Mouse (Mus musculus) embryonic facial prominence, embryonic 15.5 days (tissue): ENCODE data around the gene Ccdc78. TPM values are rescaled to one million over a fixed set of nuclear protein-coding genes. Genes with fewer than 3 reads are reported as not detected.
A peak's percentile ranks its signal among the peaks of the same experiment; 100 is the strongest.

Experiments
- ATAC-seq: fragments of 200-750 bp; cut with Nextera tagmentation; 2 replicates; pipeline ENCODE4 v1.8.0; 2017; ENCODE audit warnings: low read depth, moderate TSS enrichment; ENCODE audit not compliant: insufficient number of reproducible peaks, low FRiP score, low TSS enrichment
- H3K27ac ChIP-seq: fragments of 300-500 bp; sonication (generic); replicated peaks from 2 replicates; pipeline ENCODE4 v1.5.1; 2015; ENCODE audit warnings: mild to moderate bottlenecking, inconsistent platforms
- H3K27me3 ChIP-seq: fragments of 300-500 bp; sonication (generic); 2 replicates; pipeline ENCODE4 v1.6.1; 2015; ENCODE audit warnings: inconsistent platforms
- H3K36me3 ChIP-seq: fragments of 300-500 bp; sonication (generic); 2 replicates; pipeline ENCODE4 v1.6.1; 2015; ENCODE audit warnings: mild to moderate bottlenecking, inconsistent platforms
- H3K4me1 ChIP-seq: fragments of 300-500 bp; sonication (generic); 2 replicates; pipeline ENCODE4 v1.6.1; 2015; ENCODE audit warnings: inconsistent platforms
- H3K4me2 ChIP-seq: fragments of 300-500 bp; sonication (generic); replicated peaks from 2 replicates; pipeline ENCODE4 v1.6.1; 2015; ENCODE audit warnings: mild to moderate bottlenecking, inconsistent platforms
- H3K4me3 ChIP-seq: fragments of 300-500 bp; sonication (generic); replicated peaks from 2 replicates; pipeline ENCODE4 v1.5.1; 2015; ENCODE audit warnings: mild to moderate bottlenecking, inconsistent platforms
- H3K9ac ChIP-seq: fragments of 300-500 bp; sonication (generic); 2 replicates; pipeline ENCODE4 v1.6.1; 2015; ENCODE audit warnings: inconsistent platforms
- H3K9me3 ChIP-seq: fragments of 300-500 bp; sonication (generic); replicated peaks from 2 replicates; pipeline ENCODE4 v1.6.1; 2016; ENCODE audit warnings: inconsistent platforms
- WGBS: fragments of 180-500 bp; shearing (Covaris S2); methylation state at CpG from one replicate; pipeline ENCODE4 v1.1.7; 2015; 5-methylcytosine and 5-hydroxymethylcytosine counted together
- microRNA-seq: library from miRNA; unstranded; fragments of <30 nt; microRNA quantifications from one replicate; pipeline ENCODE4, GENCODE M21; 2016; ENCODE audit warnings: borderline number of aligned reads
- polyA plus RNA-seq: library from polyadenylated mRNA; unstranded; fragments of >200 nt; fragmentation: Nextera tagmentation; extraction: Ambion mirVana; gene quantifications from 2 replicates; pipeline ENCODE4 v1.2.1, GENCODE M21; 2015

Ccdc78 gene
- polyA plus RNA-seq, 1 experiment from 2014 or later = 4.8 TPM

GRCm38 (mm10) chr17:25835301-25835700 is 48.9 kb downstream of the Ccdc78 start:
- Histone ChIP-seq H3K4me3 (peak overlapping the region; percentile 86), H3K36me3 (peaks cover 45% of the 10 kb centered on the region), H3K27ac (peak overlapping the region; percentile 58; the same call in 1 of the 2 replicates), H3K9ac (no peak overlapping the region), H3K4me2 (peak overlapping the region; percentile 86), H3K9me3 (no peaks in the 10 kb centered on the region), H3K4me1 (peaks cover 61% of the 10 kb centered on the region), H3K27me3 (no peaks in the 10 kb centered on the region)
- no peak for ATAC-seq
- 89% methylated on average over 7 of the region's 7 CpGs for WGBS

GRCm38 (mm10) chr17:25835816-25836215 is 49.4 kb downstream of the Ccdc78 start:
- Histone ChIP-seq H3K4me3 (0 out of 2 replicates have a peak overlapping the region, but pooled peaks have one; percentile 86), H3K4me1 (peaks cover 56% of the 10 kb centered on the region), H3K9ac (no peak overlapping the region), H3K27ac (peak overlapping the region; percentile 61; the same call in 1 of the 2 replicates), H3K27me3 (no peaks in the 10 kb centered on the region), H3K36me3 (peaks cover 45% of the 10 kb centered on the region), H3K9me3 (no peaks in the 10 kb centered on the region), H3K4me2 (peak overlapping the region; percentile 86)
- no peak for ATAC-seq
- WGBS = 88% methylated on average over 16 of the region's 16 CpGs

- no peak for ATAC-seq
- Histone ChIP-seq H3K36me3 (peaks cover 45% of the 10 kb centered on the region), H3K9me3 (no peaks in the 10 kb centered on the region), H3K4me1 (peaks cover 49% of the 10 kb centered on the region), H3K9ac (peak overlapping the region; percentile 26; the same call in 1 of the 2 replicates), H3K4me2 (peak overlapping the region; percentile 86), H3K27me3 (no peaks in the 10 kb centered on the region), H3K27ac (peak overlapping the region; percentile 66), H3K4me3 (peak overlapping the region; percentile 44)
- WGBS = 22% methylated on average over 23 of the region's 23 CpGs
Measured at GRCm38 (mm10) chr17:25836397-25837075, 50.2 kb downstream of the Ccdc78 start.

- H3K4me3 ChIP-seq = peak within 1 kb of the TSS; percentile 44
- peak within 1 kb of the TSS; percentile 86 for H3K4me2 ChIP-seq
- peak within 1 kb of the TSS; percentile 26 for H3K9ac ChIP-seq
- no peaks in the 10 kb centered on the region for H3K27me3 ChIP-seq
- under 1% methylated on average over 29 of the region's 29 CpGs for WGBS
- H3K9me3 ChIP-seq = no peaks in the 10 kb centered on the region
- peaks cover 46% of the 10 kb centered on the region for H3K36me3 ChIP-seq
- H3K27ac ChIP-seq = peak within 1 kb of the TSS; percentile 66
- H3K4me1 ChIP-seq = peaks cover 44% of the 10 kb centered on the region
- peak; percentile 9; the same call in 1 of the 2 replicates for ATAC-seq
Measured at GRCm38 (mm10) chr17:25837076-25837410, 50.7 kb downstream of the Ccdc78 start, which contains the start of gene Rhbdl1. Gene Rhbdl1 (minus strand): TSS chr17:25837295.

- no peak for ATAC-seq
- H3K27ac ChIP-seq = 0 out of 2 replicates have a peak overlapping the region, but pooled peaks have one; percentile 18
- peaks cover 42% of the 10 kb centered on the region for H3K4me1 ChIP-seq
- WGBS = 54% methylated on average over 3 of the region's 3 CpGs
- no peak overlapping the region for H3K9ac ChIP-seq
- H3K36me3 ChIP-seq = peaks cover 51% of the 10 kb centered on the region
- H3K9me3 ChIP-seq = no peaks in the 10 kb centered on the region
- no peaks in the 10 kb centered on the region for H3K27me3 ChIP-seq
- peak overlapping the region; percentile 86; the same call in 1 of the 2 replicates for H3K4me2 ChIP-seq
- no peak overlapping the region for H3K4me3 ChIP-seq
Measured at GRCm38 (mm10) chr17:25837533-25837932, 51.2 kb downstream of the Ccdc78 start.

- Histone ChIP-seq H3K27me3 (no peaks in the 10 kb centered on the region), H3K27ac (no peak overlapping the region), H3K4me2 (no peak overlapping the region), H3K36me3 (peaks cover 51% of the 10 kb centered on the region), H3K9me3 (no peaks in the 10 kb centered on the region), H3K9ac (no peak overlapping the region), H3K4me3 (no peak overlapping the region), H3K4me1 (peaks cover 49% of the 10 kb centered on the region)
- 82% methylated on average over 4 of the region's 4 CpGs for WGBS
- ATAC-seq = no peak
Measured at GRCm38 (mm10) chr17:25838904-25839303, 52.5 kb downstream of the Ccdc78 start.

- Histone ChIP-seq H3K36me3 (peaks cover 51% of the 10 kb centered on the region), H3K4me3 (no peak overlapping the region)
- 89% methylated on average over 14 of the region's 14 CpGs for WGBS
Measured at GRCm38 (mm10) chr17:25839455-25840235, 53.3 kb downstream of the Ccdc78 start.

More at GRCm38 (mm10) chr17:25839455-25840235, 53.3 kb downstream of the Ccdc78 start:
- H3K4me1 ChIP-seq = peaks cover 44% of the 10 kb centered on the region
- no peak overlapping the region for H3K4me2 ChIP-seq
- no peak overlapping the region for H3K9ac ChIP-seq
- H3K9me3 ChIP-seq = no peaks in the 10 kb centered on the region
- H3K27ac ChIP-seq = no peak overlapping the region
- no peak for ATAC-seq
- H3K27me3 ChIP-seq = no peaks in the 10 kb centered on the region

Small RNA genes lying within 50 kb of the gene (microRNA-seq; reads per million reads assigned to microRNA genes)
- gene Gm25083 (not detected), gene Mir3082 (not detected), gene Mir6966 (not detected)

Other genes starting within 250 kb of the Ccdc78 start
- gene Sox8, start 215.9 kb upstream of the Ccdc78 start, polyA plus RNA-seq = 13.1 and 13.7 TPM in 2 replicates
- gene Lmf1, start 207.5 kb upstream of the Ccdc78 start, polyA plus RNA-seq = 29.0 and 31.4 TPM in 2 replicates
- 23.7 and 44.9 TPM in 2 replicates for gene Gng13, start 69.4 kb upstream of the Ccdc78 start, polyA plus RNA-seq
- 22.6 and 24.5 TPM in 2 replicates for gene Chtf18, start 59.2 kb upstream of the Ccdc78 start, polyA plus RNA-seq
- gene Rpusd1, start 58.9 kb upstream of the Ccdc78 start, polyA plus RNA-seq = 25.1 and 26.0 TPM in 2 replicates
- gene Mslnl, start 50.5 kb upstream of the Ccdc78 start, polyA plus RNA-seq = 2.4 and 3.9 TPM in 2 replicates
- gene Msln, start 32.2 kb upstream of the Ccdc78 start, polyA plus RNA-seq = 24.2 and 31.4 TPM in 2 replicates
- gene Narfl, start 12.8 kb upstream of the Ccdc78 start, polyA plus RNA-seq = 26.9 and 27.1 TPM in 2 replicates
- 62.0 and 67.2 TPM in 2 replicates for gene Haghl, start 907 bp upstream of the Ccdc78 start, polyA plus RNA-seq
- 95.7 and 99.3 TPM in 2 replicates for gene Fam173a, start 6.3 kb downstream of the Ccdc78 start, polyA plus RNA-seq
- gene AC134908.4, start 9.1 kb downstream of the Ccdc78 start, polyA plus RNA-seq = not detected in 2 replicates
- gene Metrn, start 10.6 kb downstream of the Ccdc78 start, polyA plus RNA-seq = 41.8 and 44.8 TPM in 2 replicates
- gene Fbxl16, start 22.5 kb downstream of the Ccdc78 start, polyA plus RNA-seq = 3.8 and 4.0 TPM in 2 replicates
- gene Wdr24, start 37.0 kb downstream of the Ccdc78 start, polyA plus RNA-seq = 24.7 and 27.1 TPM in 2 replicates
- gene Jmjd8, start 42.3 kb downstream of the Ccdc78 start, polyA plus RNA-seq = 44.9 and 46.2 TPM in 2 replicates
- 343 and 364 TPM in 2 replicates for gene Stub1, start 46.8 kb downstream of the Ccdc78 start, polyA plus RNA-seq
- gene Rhbdl1, start 50.7 kb downstream of the Ccdc78 start, polyA plus RNA-seq = 2.7 and 3.2 TPM in 2 replicates
- 2.5 and 3.5 TPM in 2 replicates for gene Gm20683, start 55.2 kb downstream of the Ccdc78 start, polyA plus RNA-seq
- 24.5 and 25.8 TPM in 2 replicates for gene Rhot2, start 58.3 kb downstream of the Ccdc78 start, polyA plus RNA-seq
- gene Wdr90, start 74.9 kb downstream of the Ccdc78 start, polyA plus RNA-seq = 21.5 and 32.1 TPM in 2 replicates
- 13.4 and 15.7 TPM in 2 replicates for gene Mcrip2, start 82.2 kb downstream of the Ccdc78 start, polyA plus RNA-seq
- gene Mettl26, start 88.5 kb downstream of the Ccdc78 start, polyA plus RNA-seq = 49.6 and 51.8 TPM in 2 replicates
- 0.62 and 0.83 TPM in 2 replicates for gene Wfikkn1, start 94.3 kb downstream of the Ccdc78 start, polyA plus RNA-seq
- 35.8 and 38.9 TPM in 2 replicates for gene Rab40c, start 133.1 kb downstream of the Ccdc78 start, polyA plus RNA-seq
- gene Pigq, start 158.4 kb downstream of the Ccdc78 start, polyA plus RNA-seq = 51.1 and 58.4 TPM in 2 replicates
- gene Nhlrc4, start 158.4 kb downstream of the Ccdc78 start, polyA plus RNA-seq = 2.7 and 5.8 TPM in 2 replicates
- 0.24 and 0.28 TPM in 2 replicates for gene A930017K11Rik, start 166.0 kb downstream of the Ccdc78 start, polyA plus RNA-seq
- 24.5 and 29.8 TPM in 2 replicates for gene Capn15, start 199.2 kb downstream of the Ccdc78 start, polyA plus RNA-seq